Mouse (Mus musculus) lung, postnatal 0 days (tissue): ENCODE results near the gene Socs2.

Source experiments
- CTCF ChIP-seq: IDR thresholded peaks from 2 replicates; pipeline ENCODE4 v1.5.1; 2016; ENCODE audit warnings: antibody characterized with exemption, mild to moderate bottlenecking
- EP300 ChIP-seq: IDR thresholded peaks from 2 replicates; pipeline ENCODE4 v1.6.1; 2016; ENCODE audit warnings: antibody characterized with exemption, mild to moderate bottlenecking, control low read depth

DNA sequence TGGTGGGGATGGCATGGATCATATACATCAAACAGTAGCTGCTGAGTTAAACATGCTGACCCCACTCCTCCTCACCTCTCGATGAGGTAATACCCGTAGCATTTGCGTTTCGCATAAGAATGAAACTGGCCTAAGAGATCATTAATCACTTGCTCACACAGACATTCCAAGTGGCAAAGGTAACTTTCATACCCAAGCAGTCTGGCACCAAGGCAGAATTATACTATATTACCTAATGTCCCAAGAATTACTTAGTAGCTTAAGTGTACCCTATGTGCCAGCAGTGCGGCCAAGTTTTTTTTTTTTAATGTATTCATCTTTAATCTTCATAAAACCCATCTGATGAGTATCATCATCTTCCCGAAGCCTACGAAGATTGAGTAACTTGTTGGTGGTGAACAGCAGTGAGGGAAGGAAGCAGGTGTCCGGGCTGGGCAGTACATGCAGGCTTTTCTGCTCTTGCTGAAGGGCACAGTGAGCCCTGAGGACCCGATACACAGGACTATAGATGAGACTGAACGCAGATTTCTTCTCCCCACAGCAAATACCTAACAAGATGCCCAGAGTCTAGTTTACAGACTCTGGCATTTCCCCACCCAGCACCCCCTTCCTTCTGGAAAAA, 22.8 kb upstream of the Socs2 start:
- TF ChIP-seq EP300 (peak; percentile 32; the same call in 1 of the 2 replicates), CTCF (no peak)
